Mouse (Mus musculus): ENCODE measurements at regions not wholly inside any gene's neighbourhood (a gene's known extent, or its start where the extent isn't known, plus 50 kb on each side); places are given as distances from the start of the nearest gene placed in this dataset.

- no peak for DNase-seq
Observed at GRCm38 (mm10) chr15:21988676-21989075, 560.1 kb upstream of the Cdh18 start.

GRCm38 (mm10) chr15:21993309-21993708 lies 555.5 kb upstream of the Cdh18 start:
- no peak for DNase-seq

- no peak for DNase-seq
Observed at GRCm38 (mm10) chr15:21995121-21995826, 553.5 kb upstream of the Cdh18 start.

- peak; percentile 26 for DNase-seq
Observed at GRCm38 (mm10) chr15:22019977-22020376, 528.8 kb upstream of the Cdh18 start.

GRCm38 (mm10) chr15:22030215-22030614 lies 518.6 kb upstream of the Cdh18 start:
- no peak for DNase-seq

GRCm38 (mm10) chr15:22046423-22046822 lies 502.4 kb upstream of the Cdh18 start:
- DNase-seq = no peak

GRCm38 (mm10) chr15:22046877-22047478 lies 501.8 kb upstream of the Cdh18 start:
- DNase-seq = no peak

GRCm38 (mm10) chr15:22086856-22087255 lies 462.0 kb upstream of the Cdh18 start:
- no peak for DNase-seq

- DNase-seq = no peak
Observed at GRCm38 (mm10) chr15:22121746-22122145, 427.1 kb upstream of the Cdh18 start.

- no peak for DNase-seq
Observed at GRCm38 (mm10) chr15:22151894-22152494, 396.8 kb upstream of the Cdh18 start.

GRCm38 (mm10) chr15:22152678-22153077 lies 396.1 kb upstream of the Cdh18 start:
- DNase-seq = no peak

GRCm38 (mm10) chr15:22170302-22170701 lies 378.5 kb upstream of the Cdh18 start:
- DNase-seq = peak; percentile 86

- DNase-seq = no peak
Observed at GRCm38 (mm10) chr15:22208991-22209390, 339.8 kb upstream of the Cdh18 start.

- DNase-seq = no peak
Observed at GRCm38 (mm10) chr15:22232629-22233028, 316.2 kb upstream of the Cdh18 start.

- DNase-seq = no peak
Observed at GRCm38 (mm10) chr15:22280919-22281318, 267.9 kb upstream of the Cdh18 start.

GRCm38 (mm10) chr15:22311016-22311415 lies 237.8 kb upstream of the Cdh18 start:
- DNase-seq = no peak

GRCm38 (mm10) chr15:22318992-22319391 lies 229.8 kb upstream of the Cdh18 start:
- peak; percentile 10 for DNase-seq

- DNase-seq = no peak
Observed at GRCm38 (mm10) chr15:22338941-22339340, 209.9 kb upstream of the Cdh18 start.

GRCm38 (mm10) chr15:22344321-22344720 lies 204.5 kb upstream of the Cdh18 start:
- no peak for DNase-seq

- DNase-seq = no peak
Observed at GRCm38 (mm10) chr15:22351502-22351901, 197.3 kb upstream of the Cdh18 start.
